Mouse (Mus musculus) lung, postnatal 0 days (tissue): ENCODE data around the gene Phf21a. TPM values are rescaled to one million over a fixed set of nuclear protein-coding genes. Genes with fewer than 3 reads are reported as not detected.

Experiments
- ATAC-seq: fragments of 200-750 bp; cut with Nextera tagmentation; 2 replicates; pipeline ENCODE4 v1.8.0; 2017; ENCODE audit warnings: moderate library complexity
- DNase-seq: peaks from one replicate; pipeline ENCODE4 v3.0.0-alpha.2; 2016; ENCODE audit warnings: low spot score
- H3K27ac ChIP-seq: fragments of 300-500 bp; sonication (generic); 2 replicates; pipeline ENCODE4 v1.5.1; 2014; ENCODE audit warnings: antibody characterized with exemption, mild to moderate bottlenecking, low read length, mixed read lengths
- H3K27me3 ChIP-seq: fragments of 300-500 bp; sonication (generic); replicated peaks from 2 replicates; pipeline ENCODE4 v1.6.1; 2014; ENCODE audit warnings: low read length, mixed read lengths; ENCODE audit not compliant: insufficient read depth
- H3K36me3 ChIP-seq: fragments of 300-500 bp; sonication (generic); 2 replicates; pipeline ENCODE4 v1.6.1; 2014; ENCODE audit warnings: low read length, mixed read lengths; ENCODE audit not compliant: insufficient read depth
- H3K4me1 ChIP-seq: fragments of 300-500 bp; sonication (generic); 2 replicates; pipeline ENCODE4 v1.6.1; 2014; ENCODE audit warnings: antibody characterized with exemption, low read depth, low read length, mixed read lengths; ENCODE audit not compliant: insufficient read depth
- H3K4me2 ChIP-seq: fragments of 300-500 bp; sonication (generic); replicated peaks from 2 replicates; pipeline ENCODE4 v1.6.1; 2014; ENCODE audit warnings: low read depth, mild to moderate bottlenecking, low read length, moderate library complexity, mixed read lengths
- H3K4me3 ChIP-seq: fragments of 300-500 bp; sonication (generic); 2 replicates; pipeline ENCODE4 v1.5.1; 2014; ENCODE audit warnings: low read depth, low read length
- H3K9ac ChIP-seq: fragments of 300-500 bp; sonication (generic); replicated peaks from 2 replicates; pipeline ENCODE4 v1.6.1; 2014; ENCODE audit warnings: low read depth, mild to moderate bottlenecking
- H3K9me3 ChIP-seq: fragments of 300-500 bp; sonication (generic); 2 replicates; pipeline ENCODE4 v1.6.1; 2016; ENCODE audit warnings: low read length, mixed read lengths
- CTCF ChIP-seq: IDR thresholded peaks from 2 replicates; pipeline ENCODE4 v1.5.1; 2016; ENCODE audit warnings: antibody characterized with exemption, mild to moderate bottlenecking
- EP300 ChIP-seq: IDR thresholded peaks from 2 replicates; pipeline ENCODE4 v1.6.1; 2016; ENCODE audit warnings: antibody characterized with exemption, mild to moderate bottlenecking, control low read depth
- WGBS: fragments of 180-500 bp; shearing (Covaris S2); extraction: QIAGEN DNeasy Blood & Tissue Kit; methylation state at CpG from one replicate; pipeline ENCODE4 v1.1.7; 2014; 5-methylcytosine and 5-hydroxymethylcytosine counted together
- polyA plus RNA-seq: library from polyadenylated mRNA; unstranded; fragments of >200 nt; fragmentation: Nextera tagmentation; extraction: Ambion mirVana; gene quantifications from 2 replicates; pipeline ENCODE4 v1.2.1, GENCODE M21; 2015

Gene Phf21a
- 12.9 and 13.6 TPM in 2 replicates for polyA plus RNA-seq

DNA sequence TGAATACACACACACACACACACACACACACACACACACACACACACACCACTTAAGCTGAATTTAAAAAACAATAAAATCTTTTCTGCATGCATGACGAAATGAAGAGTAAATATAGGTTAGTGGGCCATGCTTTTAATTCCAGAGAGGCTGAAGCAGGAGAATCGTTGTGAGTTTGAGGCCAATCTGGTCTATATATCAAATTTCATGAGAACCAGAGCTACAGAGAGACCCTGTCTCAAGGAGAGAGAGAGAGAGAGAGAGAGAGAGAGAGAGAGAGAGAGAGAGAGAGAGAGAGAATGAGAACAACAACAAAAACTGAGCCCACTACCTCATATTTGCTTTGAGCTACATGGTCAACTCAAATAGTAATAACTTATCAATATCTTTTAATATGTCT lies at the start of gene Phf21a:
TSS of gene Phf21a (plus strand) at position 301 of the 400 bp plus-strand sequence.
- Histone ChIP-seq H3K4me3 (no peak within 1 kb of the TSS), H3K36me3 (no peaks in the 10 kb centered on the region), H3K9me3 (no peaks in the 10 kb centered on the region), H3K4me2 (no peak within 1 kb of the TSS), H3K27ac (no peak within 1 kb of the TSS), H3K27me3 (no peaks in the 10 kb centered on the region), H3K9ac (no peak within 1 kb of the TSS), H3K4me1 (no peaks in the 10 kb centered on the region)
- 61% methylated on average over 2 of the region's 2 CpGs for WGBS
- DNase-seq (no peak), ATAC-seq (no peak)
- TF ChIP-seq CTCF, result no peak
- TF ChIP-seq EP300, result no peak

DNA sequence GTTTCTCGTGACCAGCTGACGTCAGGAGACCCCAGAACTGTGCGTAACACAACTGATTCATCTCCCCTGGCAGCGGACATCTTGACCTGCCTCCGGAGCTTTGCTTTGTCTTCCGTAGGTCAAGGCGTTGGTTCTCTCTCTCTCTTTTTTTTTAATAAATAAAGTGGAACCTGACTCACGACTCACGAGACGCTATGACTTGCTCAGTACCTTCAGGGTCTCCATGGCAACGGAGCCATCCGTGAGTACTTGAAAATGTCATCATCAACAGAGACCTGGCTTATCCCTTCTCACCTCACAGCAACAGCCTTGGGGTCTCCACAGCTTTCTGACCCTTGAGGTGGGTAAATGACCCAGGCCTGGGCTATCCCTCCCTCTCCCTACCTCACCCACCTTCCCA lies 49.6 kb upstream of the Phf21a start:
- H3K4me3 ChIP-seq, result no peak overlapping the region
- 72% methylated on average over 12 of the region's 12 CpGs for WGBS
- H3K9me3 ChIP-seq, result no peaks in the 10 kb centered on the region
- ATAC-seq (no peak), DNase-seq (no peak)
- no peaks in the 10 kb centered on the region for H3K27me3 ChIP-seq
- TF ChIP-seq EP300 (no peak), CTCF (no peak)
- H3K9ac ChIP-seq, result no peak overlapping the region
- H3K4me2 ChIP-seq, result no peak overlapping the region
- no peaks in the 10 kb centered on the region for H3K36me3 ChIP-seq
- H3K4me1 ChIP-seq, result 0 out of 2 replicates have a peak, but pooled peaks cover 3% of the 10 kb centered on the region
- no peak overlapping the region for H3K27ac ChIP-seq

DNA sequence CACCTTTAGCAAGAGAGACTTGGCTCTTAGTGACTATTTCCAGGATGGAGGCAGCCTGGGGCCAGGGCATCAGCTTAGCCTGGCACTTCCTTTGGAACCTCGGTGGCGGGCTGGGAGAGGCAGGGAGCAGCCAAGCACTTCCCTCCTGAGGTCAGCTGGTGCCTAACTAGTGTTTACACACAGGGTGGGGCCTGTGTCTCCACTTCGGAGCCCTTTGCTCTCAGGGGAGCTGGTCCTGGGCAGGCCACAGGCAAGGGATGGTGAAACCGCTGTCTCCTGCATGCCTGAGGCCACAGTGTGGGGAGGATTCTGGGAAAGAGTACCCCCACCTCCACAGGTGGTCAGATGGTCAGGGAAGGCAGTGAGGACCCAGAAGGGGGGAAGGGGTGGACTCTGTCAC lies 45.3 kb upstream of the Phf21a start:
- DNase-seq, result peak; percentile 48
- WGBS, result 15% methylated on average over 4 of the region's 4 CpGs

DNA sequence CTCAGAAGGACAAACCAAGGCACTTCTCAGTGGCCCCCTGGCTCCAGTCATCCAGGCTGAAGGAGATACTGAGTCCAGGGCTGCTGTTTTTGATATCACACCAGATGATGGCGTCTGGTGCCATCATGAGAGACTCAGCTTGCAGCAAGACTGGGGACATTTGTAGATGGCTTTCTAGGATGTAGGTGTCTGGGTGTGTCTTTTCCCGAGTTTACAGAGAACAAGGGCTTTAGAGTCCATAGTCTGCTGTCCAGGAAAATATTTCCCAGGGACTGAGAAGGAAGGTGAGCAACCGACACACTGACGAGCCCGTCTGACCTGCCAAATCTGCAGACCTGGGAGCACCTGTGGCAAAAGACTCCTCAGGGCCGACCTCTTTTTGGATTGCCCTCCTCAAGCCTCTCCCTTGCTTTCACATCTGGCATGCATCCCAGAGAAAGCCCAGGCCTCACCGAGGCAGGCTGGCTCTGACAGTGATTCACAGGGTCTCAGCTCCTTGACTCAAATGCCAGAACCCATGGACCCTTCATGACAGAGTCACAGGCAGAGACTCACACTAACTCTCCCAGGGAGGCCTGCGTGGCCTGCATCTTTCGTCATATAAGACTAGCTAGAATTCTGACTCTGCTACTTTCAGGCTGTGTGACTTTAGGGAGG lies 44.8 kb upstream of the Phf21a start:
- ATAC-seq (no peak), DNase-seq (no peak)
- Histone ChIP-seq H3K9me3 (no peaks in the 10 kb centered on the region), H3K9ac (no peak overlapping the region), H3K4me1 (0 out of 2 replicates have a peak, but pooled peaks cover 3% of the 10 kb centered on the region), H3K4me2 (no peak overlapping the region), H3K27ac (no peak overlapping the region), H3K27me3 (no peaks in the 10 kb centered on the region), H3K36me3 (no peaks in the 10 kb centered on the region), H3K4me3 (no peak overlapping the region)
- WGBS, result 55% methylated on average over 9 of the region's 9 CpGs
- TF ChIP-seq CTCF, result no peak
- no peak for TF ChIP-seq EP300

More for the DNA sequence above, 45.3 kb upstream of the Phf21a start:
- ATAC-seq, result peak; percentile 82
- no peak overlapping the region for H3K27ac ChIP-seq
- H3K9me3 ChIP-seq, result no peaks in the 10 kb centered on the region
- no peak overlapping the region for H3K4me3 ChIP-seq
- 0 out of 2 replicates have a peak, but pooled peaks cover 3% of the 10 kb centered on the region for H3K4me1 ChIP-seq
- no peak overlapping the region for H3K4me2 ChIP-seq
- H3K9ac ChIP-seq, result no peak overlapping the region
- no peak for TF ChIP-seq EP300
- TF ChIP-seq CTCF, result no peak
- no peaks in the 10 kb centered on the region for H3K36me3 ChIP-seq
- H3K27me3 ChIP-seq, result no peaks in the 10 kb centered on the region

DNA sequence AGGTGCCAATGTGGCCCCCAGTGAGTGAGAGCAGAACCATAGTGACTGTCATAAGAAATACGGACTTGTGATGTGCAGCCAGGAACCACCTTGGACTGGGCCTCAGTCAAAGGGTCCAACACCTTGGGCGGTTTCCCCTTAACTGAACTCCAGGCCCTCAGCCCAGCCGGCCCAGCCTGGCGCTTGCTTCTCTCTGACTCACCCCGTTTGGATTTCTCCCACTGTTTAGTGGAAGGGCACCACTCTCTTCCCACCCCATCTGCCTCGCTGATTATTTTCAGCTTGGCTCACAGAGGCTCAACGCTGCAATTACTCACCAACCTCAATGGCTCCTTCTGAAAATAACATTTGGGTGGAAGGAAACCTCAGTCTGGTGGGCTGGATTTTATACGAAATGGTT lies 40.7 kb upstream of the Phf21a start:
- WGBS, result 77% methylated on average over 8 of the region's 8 CpGs
- no peak for TF ChIP-seq EP300
- no peak for TF ChIP-seq CTCF
- Histone ChIP-seq H3K27ac (no peak overlapping the region), H3K4me3 (no peak overlapping the region), H3K9me3 (no peaks in the 10 kb centered on the region), H3K27me3 (no peaks in the 10 kb centered on the region), H3K4me2 (no peak overlapping the region), H3K4me1 (peaks cover 9% of the 10 kb centered on the region; the same call in 1 of the 2 replicates), H3K36me3 (no peaks in the 10 kb centered on the region), H3K9ac (no peak overlapping the region)
- DNase-seq (no peak), ATAC-seq (no peak)

DNA sequence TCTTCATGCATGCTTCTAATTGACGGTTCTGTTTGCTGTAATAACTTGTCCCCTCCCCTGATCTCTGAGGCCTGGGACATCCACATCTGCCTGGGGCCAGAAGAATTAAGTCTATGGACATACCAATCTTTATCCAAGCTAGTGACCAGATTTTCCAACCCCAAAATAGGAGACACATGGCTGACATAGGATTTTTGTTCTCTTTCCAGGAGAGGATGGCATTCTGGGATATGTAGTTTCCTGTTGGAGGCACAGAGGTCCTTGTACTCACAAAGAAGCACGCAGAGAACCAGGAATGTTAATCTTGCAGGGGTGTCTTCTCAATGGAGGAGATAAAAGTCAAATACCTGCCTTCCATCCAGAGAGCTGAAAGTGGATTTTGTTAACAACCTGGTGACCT lies 40.2 kb upstream of the Phf21a start:
- TF ChIP-seq CTCF, result no peak
- TF ChIP-seq EP300, result no peak
- WGBS, result 49% methylated on average over 2 of the region's 2 CpGs
- no peak overlapping the region for H3K9ac ChIP-seq
- DNase-seq (no peak), ATAC-seq (no peak)
- H3K4me1 ChIP-seq, result peaks cover 6% of the 10 kb centered on the region; the same call in 1 of the 2 replicates
- H3K27ac ChIP-seq, result no peak overlapping the region
- H3K4me2 ChIP-seq, result no peak overlapping the region
- no peaks in the 10 kb centered on the region for H3K27me3 ChIP-seq
- no peaks in the 10 kb centered on the region for H3K9me3 ChIP-seq
- H3K4me3 ChIP-seq, result no peak overlapping the region
- no peaks in the 10 kb centered on the region for H3K36me3 ChIP-seq
